Mouse (Mus musculus): Measurements from ENCODE around the gene Tmem131.

Tmem131 gene

DNA sequence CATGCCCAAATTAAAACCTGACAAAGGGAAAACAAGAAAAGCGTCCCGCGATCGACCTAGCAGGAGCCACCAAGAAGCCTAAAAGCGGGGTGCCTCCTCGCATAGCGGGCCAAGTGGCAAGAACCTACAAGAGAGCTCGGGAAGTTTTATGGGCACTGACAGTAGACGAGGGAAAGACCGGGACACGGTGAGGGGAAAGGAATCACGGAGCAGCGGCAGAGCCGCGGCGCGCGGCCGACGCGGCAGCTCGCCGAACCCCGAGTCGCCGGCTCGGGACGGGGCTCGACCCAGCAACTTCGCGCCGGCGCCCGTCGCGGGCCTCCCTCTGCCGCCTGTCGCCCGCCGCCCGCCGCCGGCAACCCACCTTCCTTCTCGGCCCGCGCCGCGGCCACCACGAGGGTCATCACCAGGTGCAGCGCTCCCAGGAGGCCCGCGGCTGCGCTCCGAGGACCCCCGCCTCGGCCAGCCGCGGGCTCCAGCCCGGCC, 4.6 kb downstream of the Tmem131 start:
- peak; percentile 14 for DNase-seq (ENCODE audit: low read depth, low spot score)

- DNase-seq (ENCODE audit: low read depth, low spot score), result no peak
Measured at GRCm38 (mm10) chr1:36938348-36938747, 5.1 kb downstream of the Tmem131 start.

DNA sequence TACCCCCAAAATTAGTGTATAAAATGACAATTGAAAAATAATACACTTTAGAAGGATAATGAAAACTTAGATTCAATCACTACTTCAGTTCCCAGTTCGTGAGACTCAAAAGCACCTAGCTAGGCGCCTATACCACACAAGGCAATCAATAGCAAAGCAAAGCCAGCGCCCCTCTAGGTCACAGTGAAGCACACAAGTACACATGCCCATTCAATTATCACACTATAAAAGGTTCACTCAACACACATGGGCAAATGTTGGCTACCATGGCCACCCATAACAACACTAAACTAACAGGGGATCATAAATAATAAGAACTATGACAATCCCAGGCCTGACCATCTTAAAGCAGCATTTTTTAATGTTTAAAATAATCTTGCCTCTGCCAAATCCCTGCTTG, 5.8 kb downstream of the Tmem131 start:
- no peak for DNase-seq (ENCODE audit: low read depth, low spot score)

DNA sequence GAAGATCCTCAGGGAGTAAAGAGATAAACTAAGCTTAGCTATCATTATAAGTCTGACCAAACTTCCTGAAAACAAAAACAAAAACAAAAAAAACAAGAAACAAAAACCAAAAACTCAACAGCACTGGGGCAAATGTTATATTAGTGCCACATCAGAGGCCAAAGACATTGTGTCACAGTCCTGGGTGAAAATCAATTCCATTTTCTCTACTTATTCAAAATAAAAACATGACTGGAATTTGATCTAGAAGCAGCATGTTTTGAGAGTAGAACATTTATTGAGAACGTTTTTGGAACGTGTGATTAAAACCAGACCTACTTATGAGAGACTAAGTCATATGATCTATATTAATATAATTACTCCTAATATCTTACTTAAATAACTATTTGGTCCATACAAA, 6.5 kb downstream of the Tmem131 start:
- DNase-seq (ENCODE audit: low read depth, low spot score), result no peak

- no peak for DNase-seq (ENCODE audit: low read depth, low spot score)
Measured at GRCm38 (mm10) chr1:36936567-36936966, 6.9 kb downstream of the Tmem131 start.

GRCm38 (mm10) chr1:36934778-36935177, 8.7 kb downstream of the Tmem131 start:
- no peak for DNase-seq (ENCODE audit: low read depth, low spot score)

DNA sequence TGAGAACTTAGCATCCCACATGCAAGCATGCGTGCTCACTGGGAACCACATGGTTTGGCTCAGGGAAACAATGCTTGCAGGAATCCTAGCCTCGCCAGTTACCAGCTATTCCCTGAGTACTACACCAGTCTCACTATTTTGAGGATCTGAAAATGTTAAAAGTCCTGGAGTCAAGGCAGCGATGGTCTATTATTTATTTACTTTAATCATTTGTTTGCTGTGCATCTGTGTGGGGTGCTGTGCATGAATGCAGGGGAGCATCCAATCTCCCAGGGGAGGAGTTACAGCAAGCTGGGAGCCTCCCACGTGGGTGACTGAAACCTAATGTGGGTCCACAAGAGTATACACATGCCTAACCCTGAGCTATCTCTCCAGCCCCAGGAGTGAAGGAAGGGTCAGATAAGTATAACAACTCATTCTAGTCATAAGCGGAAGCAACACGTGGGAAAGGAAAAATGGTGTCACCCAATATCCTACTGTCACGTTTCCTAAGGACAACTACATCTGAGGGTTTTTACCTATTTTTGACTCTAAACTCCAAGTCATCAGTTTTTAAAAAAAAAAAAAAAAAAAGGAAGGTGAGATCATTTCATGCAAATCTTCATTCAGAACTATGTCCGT, 9.4 kb downstream of the Tmem131 start:
- no peak for DNase-seq (ENCODE audit: low read depth, low spot score)

- no peak for DNase-seq (ENCODE audit: low read depth, low spot score)
Measured at GRCm38 (mm10) chr1:36932231-36932630, 11.2 kb downstream of the Tmem131 start.

- no peak for DNase-seq (ENCODE audit: low read depth, low spot score)
Measured at GRCm38 (mm10) chr1:36930911-36931310, 12.6 kb downstream of the Tmem131 start.

GRCm38 (mm10) chr1:36929996-36930395, 13.5 kb downstream of the Tmem131 start:
- DNase-seq (ENCODE audit: low read depth, low spot score), result no peak

- DNase-seq (ENCODE audit: low read depth, low spot score), result no peak
Measured at GRCm38 (mm10) chr1:36928357-36929330, 14.8 kb downstream of the Tmem131 start.

- DNase-seq (ENCODE audit: low read depth, low spot score), result no peak
Measured at GRCm38 (mm10) chr1:36927569-36927968, 15.9 kb downstream of the Tmem131 start.

DNA sequence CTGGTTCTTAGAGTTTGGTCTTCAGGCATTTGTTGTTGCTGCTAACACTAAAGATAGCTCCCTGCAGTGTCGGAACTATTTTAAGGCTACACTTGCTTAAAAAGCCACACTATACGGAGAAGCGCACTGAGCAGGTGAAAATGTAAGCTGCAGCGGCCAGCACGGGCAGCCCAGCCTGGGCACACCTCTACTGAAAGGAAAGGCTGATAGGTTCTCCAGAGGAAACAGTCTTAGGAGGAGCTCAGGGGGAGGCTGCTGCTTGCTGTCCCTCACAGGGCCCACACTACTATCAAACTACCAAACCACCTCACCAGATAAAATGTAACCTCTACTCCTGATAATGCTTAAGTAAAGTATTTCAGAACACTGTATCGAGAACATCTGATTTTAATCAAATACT, 16.7 kb downstream of the Tmem131 start:
- no peak for DNase-seq (ENCODE audit: low read depth, low spot score)

- no peak for DNase-seq (ENCODE audit: low read depth, low spot score)
Measured at GRCm38 (mm10) chr1:36926246-36926645, 17.2 kb downstream of the Tmem131 start.

- DNase-seq (ENCODE audit: low read depth, low spot score), result no peak
Measured at GRCm38 (mm10) chr1:36925781-36926180, 17.7 kb downstream of the Tmem131 start.

DNA sequence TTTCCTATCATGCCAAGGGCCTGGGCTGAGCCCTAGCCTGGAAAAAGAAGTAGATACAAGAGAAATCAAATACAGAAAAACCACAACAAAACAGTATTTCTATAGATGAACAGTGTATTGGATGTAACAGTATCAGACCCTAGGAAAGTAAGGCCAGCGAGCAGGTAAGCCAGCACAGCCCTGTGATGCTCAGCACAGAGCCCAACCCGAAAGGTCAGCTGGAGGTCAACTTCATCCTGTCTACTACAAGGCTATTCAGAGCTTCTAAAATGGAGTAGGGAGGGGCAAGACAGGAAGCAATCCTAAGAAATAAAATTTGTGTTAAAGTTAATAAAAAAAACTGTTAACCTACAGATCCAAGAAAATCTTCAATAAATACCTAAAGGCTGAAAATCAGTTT, 18.6 kb downstream of the Tmem131 start:
- no peak for DNase-seq (ENCODE audit: low read depth, low spot score)

DNA sequence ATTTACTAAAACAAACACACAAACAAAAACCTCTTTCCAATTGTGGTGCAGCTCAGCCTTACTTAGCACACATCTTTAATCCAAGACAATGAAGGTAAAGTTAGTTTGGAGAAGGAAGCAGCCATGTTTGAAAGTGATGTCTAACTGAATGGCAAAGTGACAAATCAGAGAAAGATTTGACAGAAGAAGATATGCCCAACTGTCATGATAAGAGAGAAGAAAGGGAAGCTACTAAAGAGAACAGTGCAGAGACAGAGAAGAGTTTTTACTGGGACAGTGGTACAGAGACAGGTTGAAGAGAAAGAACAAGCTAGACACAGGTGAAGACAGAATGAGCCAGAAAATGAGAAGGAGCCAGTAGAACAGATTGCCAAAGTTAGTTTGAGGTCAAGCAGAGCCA, 19.6 kb downstream of the Tmem131 start:
- DNase-seq (ENCODE audit: low read depth, low spot score), result no peak

GRCm38 (mm10) chr1:36922623-36923421, 20.6 kb downstream of the Tmem131 start:
- DNase-seq (ENCODE audit: low read depth, low spot score), result no peak

DNA sequence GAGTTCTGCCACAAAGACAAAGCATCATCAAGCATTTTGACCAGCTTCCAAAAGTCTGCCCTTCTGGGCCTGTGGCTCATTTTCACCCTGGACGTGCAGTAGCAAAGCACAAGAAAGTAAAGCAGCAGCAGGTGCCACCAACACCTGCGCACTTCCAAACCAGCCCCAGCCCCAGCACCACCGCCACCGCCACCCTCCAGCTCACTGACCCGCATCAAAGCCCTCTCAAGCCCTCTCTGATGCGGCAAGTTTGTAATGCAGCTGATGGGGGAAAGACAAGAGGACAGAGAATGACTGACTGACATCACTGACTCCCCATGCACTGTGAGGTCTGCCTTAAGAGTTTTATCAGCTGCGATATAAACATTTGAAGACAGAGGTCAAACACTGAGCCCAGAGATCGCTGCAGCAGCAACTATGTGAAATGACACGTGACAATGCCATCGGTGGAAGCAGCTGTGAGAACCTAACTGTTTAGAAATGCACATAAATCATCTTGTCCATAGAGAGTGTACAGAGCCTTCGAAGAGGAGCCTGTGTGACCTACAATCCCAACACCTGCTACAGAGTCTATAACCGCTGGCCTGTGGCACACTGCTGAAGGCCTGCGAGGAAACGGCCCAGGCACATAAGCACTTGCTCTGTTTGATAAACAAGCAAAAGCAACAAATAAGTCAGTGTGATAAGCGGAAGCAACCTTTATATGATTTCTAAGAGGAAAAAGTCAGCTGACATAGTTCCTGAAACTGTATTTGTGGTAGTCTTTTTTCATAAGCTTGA, 21.7 kb downstream of the Tmem131 start:
- no peak for DNase-seq (ENCODE audit: low read depth, low spot score)

DNA sequence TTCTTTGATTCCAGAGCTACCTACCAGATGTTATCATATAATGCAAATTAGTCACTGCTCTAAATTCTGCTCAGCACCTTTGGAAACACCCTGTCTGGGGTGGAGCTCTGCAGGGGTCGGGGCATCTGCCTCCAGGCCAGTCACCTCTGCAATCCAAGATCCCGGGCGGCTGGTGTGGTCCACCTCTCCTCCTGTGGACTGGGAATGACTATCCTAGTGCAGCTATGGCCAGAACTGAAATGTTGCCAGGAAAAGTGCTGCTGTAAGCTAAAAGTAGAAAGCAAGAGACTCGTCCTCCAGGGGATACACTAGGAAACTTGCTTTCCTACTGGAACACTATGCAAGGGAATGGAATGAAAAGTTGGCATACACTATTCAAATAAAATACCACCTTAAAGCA, 22.7 kb downstream of the Tmem131 start:
- no peak for DNase-seq (ENCODE audit: low read depth, low spot score)

- no peak for DNase-seq (ENCODE audit: low read depth, low spot score)
Measured at GRCm38 (mm10) chr1:36920154-36920716, 23.2 kb downstream of the Tmem131 start.
